Mouse (Mus musculus) duodenum, adult 2 months (tissue): ENCODE data around the gene Fgfr2. TPM values are rescaled to one million over a fixed set of nuclear protein-coding genes. Genes with fewer than 3 reads are reported as not detected.

ENCODE experiments used
- polyA plus RNA-seq: library from polyadenylated mRNA; depleted of rRNA; stranded (reverse); fragments of >200 nt; gene quantifications from 2 replicates; pipeline ENCODE4 v1.2.3, GENCODE M21; 2012; ENCODE audit warnings: low replicate concordance; rRNA removed

The Fgfr2 gene
- 8.8 and 10.0 TPM in 2 replicates for polyA plus RNA-seq

DNA sequence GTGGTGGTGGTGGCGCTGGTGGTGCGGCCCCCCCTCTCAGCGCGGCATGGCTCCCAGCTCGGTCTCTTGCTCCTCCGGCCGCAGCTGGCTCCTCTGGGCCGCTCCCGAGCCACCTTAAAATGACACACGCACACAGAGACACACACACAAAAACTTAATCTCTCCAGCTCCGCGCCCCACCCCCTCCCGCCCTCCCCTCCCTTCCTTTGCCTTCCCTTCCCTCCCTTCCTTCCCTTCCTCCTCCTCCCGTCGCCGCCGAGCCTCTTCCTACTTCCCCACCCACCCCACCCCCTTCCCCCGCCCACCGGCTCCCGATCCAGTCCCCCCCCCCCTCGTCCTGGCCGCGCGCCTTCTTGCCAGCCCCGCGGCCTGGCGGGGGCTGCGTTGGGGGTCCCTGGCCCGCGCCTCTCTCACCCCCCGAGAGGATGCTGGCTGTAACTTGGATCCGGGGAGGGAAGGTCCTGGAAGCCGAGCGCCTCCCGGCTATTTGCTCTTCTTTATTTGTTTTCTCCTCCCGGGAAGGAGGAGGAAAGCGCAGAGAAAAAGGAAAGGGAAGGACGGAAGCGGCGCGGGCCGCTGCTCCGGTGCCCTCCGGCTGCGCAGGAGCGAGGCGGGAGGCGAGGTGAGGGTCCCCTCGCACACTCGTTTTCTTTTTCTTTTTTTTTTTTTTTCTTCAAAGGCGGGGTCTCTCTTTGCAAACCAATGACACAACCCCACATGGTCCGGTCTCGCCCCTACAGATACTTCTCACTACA, at the start of gene Fgfr2:
Gene Fgfr2 (minus strand): TSS at position 107 of the 755 bp plus-strand sequence.

GRCm38 (mm10) chr7:133123999-133124700, 1.0 kb upstream of the Fgfr2 start, which contains the start of gene Ctbp2:
TSS of gene Ctbp2 (minus strand) at chr7:133124354.

GRCm38 (mm10) chr7:132930850-132931559, 192.1 kb downstream of the Fgfr2 start, which contains the start of gene Zranb1:
TSS of gene Zranb1 (plus strand) at chr7:132931142.

DNA sequence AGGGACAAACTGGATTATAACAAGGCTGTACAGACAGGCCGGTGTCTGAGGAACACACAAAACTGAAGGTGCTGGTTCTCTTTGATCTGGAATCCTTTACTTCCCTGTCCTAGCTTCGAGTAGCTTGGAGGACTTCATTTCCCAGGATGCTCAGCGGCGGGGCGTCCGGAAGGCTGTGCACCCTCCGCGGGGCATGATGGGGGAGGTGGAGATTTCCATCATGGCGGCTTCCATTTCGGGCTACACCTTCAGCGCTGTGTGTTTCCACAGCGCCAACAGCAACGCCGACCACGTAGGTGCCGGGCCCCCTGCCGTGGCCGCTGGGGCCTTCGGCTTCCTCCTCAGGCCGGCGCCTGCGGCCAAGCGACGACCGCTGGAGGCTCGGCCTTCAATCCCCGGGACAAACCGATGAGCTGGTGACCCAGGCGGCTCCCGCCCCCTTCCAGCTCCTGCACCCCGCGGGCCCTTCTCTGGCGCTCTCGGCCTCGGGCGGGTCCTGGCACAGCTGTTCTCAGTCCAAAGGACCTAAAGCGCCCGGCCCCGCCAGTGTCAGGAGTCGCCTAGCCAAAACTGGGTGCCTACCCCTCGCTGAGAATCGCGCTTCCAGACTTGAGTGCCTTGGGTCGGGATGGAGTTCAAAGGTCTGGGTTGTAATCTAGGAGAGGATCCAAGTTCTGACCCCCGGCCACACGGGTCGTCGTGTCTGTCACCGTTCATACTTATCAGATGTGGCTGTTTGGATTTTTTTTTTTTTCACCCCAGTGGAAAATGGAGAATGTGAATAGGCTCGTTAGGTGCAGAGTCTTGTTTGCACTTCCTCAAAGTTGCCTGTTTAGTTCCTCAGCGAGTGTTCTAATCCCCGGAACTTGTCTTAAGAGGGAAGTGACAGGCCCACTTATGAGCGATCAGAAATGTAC, 263.9 kb downstream of the Fgfr2 start, which contains the start of gene Abraxas2:
Gene Abraxas2 (plus strand): TSS at position 184 of the 917 bp plus-strand sequence.

GRCm38 (mm10) chr7:132852173-132852844, 270.8 kb downstream of the Fgfr2 start, which contains the start of gene Eef1akmt2:
TSS of gene Eef1akmt2 (minus strand) at chr7:132852673.

DNA sequence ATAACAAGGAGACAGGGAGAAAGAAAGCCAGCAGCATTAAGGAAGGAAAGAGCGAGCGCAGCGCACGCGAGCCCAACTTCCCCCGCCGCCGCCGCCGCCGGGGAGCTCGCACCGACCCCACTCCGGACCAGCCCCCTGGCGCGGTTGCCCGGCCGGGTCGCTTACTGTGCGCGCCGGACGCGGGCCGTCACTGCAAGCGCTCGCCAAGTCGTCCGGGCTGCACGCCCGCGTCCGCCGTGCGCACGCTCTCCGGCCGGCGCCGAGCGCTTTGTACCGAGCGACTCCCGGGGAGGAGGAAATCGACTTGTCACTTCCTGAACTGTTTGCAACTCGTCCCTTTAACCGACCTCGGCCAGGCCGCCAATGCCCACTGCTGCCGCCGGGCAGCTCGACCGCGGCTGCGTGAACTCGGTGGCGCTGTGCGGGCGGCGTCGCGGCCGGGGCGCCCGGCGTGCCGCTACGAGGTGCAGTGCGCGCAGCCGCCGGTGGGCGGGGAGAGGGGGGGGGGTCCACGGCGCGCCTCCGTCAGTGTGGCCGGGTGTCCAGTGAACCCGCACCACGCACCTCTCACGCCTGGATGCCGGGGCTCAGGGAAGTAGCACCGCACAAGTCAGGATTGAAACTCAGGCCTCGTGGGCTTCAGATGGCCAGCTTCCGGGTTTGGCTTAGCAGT, 309.6 kb downstream of the Fgfr2 start, which contains the start of gene Fam53b:
Gene Fam53b (minus strand): TSS at position 471 of the 673 bp plus-strand sequence.

DNA sequence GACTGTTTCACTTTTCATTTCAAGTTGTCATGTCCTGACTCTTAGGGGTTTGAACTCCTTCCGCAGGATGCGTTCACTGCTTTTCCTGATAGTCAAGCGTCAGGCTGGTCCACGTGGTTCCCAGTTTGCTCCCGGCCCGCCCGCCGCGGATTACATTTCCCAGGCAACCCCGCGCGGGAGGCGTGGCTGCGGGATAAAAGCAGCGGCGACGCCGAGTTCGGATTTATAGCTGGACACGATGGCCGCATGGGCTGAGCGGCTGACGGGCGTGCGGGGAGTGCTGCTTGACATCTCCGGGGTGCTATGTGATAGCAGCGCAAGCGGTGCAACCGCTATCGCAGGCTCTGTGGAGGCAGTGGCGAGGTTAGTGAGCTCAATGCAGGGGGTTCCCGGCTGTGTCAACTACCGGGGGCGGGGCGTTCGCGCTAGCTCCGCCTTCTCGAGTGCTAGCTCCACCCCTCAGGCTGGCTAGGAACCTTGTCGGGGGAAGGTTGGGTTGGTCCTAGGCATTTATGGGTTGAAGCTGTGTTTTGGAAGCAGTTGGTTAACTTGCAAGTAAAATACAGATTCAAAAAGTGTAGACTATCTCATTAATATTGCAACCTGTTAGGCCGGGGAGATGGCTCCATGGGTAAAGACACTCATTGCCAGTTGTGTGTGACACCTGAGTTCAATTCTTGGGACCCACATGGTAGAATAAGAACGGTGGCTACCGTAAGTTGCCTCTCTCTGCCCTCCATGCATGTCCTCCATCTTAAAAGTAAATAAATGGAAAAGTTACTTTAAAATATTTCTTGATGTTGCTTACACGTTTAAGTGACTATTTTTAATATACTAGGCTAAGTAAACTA, 512.5 kb downstream of the Fgfr2 start, which contains the start of gene Lhpp:
Gene Lhpp (plus strand): TSS at position 171 of the 851 bp plus-strand sequence.

GRCm38 (mm10) chr7:132599071-132599975, 523.8 kb downstream of the Fgfr2 start, which contains the start of gene Nkx1-2:
TSS of gene Nkx1-2 (minus strand) at chr7:132599637.

DNA sequence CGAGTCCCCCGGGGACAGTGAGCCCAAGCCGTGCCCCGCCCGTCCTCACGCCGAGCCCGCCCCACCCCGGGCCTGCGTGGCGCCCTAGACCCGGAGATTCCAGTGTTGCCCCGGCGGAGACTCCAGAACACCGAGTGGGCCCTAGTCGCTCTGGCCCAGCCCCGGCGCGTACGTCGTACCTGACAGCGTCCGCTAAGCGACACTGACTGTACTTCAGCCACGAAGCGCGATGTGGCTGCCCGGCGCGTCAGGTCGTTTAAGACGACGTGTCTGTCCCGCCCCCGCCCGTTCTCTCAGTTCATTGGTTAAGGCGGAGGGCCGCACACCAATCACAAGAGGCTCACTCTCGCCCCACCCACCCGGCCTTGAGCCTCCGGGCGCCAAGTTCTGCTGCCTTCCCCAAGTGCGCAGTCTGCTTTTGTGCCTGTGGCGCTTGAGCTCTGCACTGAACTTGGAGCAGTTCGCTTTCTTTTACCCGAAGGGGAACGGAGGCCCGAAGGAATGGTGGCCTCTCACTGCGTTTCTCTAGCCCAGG, 547.0 kb downstream of the Fgfr2 start, which contains the start of gene Oat:
Gene Oat (minus strand): TSS at position 283 of the 535 bp plus-strand sequence.

GRCm38 (mm10) chr7:132317036-132317541, 806.1 kb downstream of the Fgfr2 start, which contains the start of gene Chst15:
TSS of gene Chst15 (minus strand) at chr7:132317228.

DNA sequence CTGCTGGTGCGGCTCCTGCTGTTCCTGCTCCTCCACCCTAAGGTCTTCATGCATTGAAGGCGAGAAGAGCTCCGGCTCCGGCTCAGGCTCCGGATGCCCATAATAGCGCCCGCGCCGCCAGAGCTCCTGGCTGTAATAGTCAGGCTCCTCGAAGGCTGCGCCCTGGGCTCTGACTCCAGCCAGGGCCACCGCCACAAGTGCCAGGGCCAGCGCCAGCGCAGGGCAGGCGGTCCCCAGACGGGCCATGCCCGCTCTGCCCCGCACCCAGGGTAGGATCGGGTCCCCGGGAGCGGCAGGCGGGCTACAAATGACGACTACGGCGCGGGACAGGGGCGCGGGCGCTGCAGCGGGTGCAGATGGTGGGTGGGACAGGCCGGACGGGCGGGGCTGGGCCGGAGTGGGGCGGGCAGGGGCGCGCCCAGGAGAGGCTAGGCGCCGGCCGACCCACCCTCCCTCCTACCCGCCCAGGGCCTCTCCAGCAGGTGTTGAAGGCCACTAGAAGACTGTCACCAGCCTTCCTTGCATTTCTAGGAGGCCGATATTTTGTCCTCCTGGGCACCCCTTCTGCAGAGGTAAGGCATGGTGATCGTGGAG, 968.7 kb downstream of the Fgfr2 start, which contains the start of gene Cpxm2:
Gene Cpxm2 (minus strand): TSS at position 372 of the 594 bp plus-strand sequence.

GRCm38 (mm10) chr7:131966023-131966915, 1156.9 kb downstream of the Fgfr2 start, which contains the start of gene Gpr26:
TSS of gene Gpr26 (plus strand) at chr7:131966460.

GRCm38 (mm10) chr7:131559986-131560696, 1563.0 kb downstream of the Fgfr2 start, which contains the start of gene Bub3:
TSS of gene Bub3 (plus strand) at chr7:131560222.

DNA sequence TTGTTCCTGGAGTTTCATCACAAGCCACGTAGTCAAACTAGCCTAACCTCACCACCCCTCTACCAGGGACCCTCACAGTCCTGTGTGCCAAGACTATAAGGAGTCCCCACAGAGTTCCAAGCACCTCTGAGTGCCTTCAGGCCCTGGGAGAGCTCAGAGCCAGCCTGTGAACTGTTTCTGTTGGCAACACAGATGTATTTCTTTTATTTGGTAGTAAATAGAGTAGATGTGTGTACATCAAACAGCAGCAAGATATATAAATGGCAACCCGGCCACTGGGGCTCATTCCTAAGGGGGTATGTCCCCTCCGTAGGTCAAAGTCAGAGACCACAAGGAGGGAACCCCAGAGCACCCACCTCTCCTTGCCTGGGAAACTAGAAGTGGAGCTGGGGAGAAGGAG, 1574.7 kb downstream of the Fgfr2 start, which contains the start of gene Hmx2:
Gene Hmx2 (plus strand): TSS at position 301 of the 400 bp plus-strand sequence.

